Mouse (Mus musculus): Measurements from ENCODE around the gene Mink1.

Gene Mink1

DNA sequence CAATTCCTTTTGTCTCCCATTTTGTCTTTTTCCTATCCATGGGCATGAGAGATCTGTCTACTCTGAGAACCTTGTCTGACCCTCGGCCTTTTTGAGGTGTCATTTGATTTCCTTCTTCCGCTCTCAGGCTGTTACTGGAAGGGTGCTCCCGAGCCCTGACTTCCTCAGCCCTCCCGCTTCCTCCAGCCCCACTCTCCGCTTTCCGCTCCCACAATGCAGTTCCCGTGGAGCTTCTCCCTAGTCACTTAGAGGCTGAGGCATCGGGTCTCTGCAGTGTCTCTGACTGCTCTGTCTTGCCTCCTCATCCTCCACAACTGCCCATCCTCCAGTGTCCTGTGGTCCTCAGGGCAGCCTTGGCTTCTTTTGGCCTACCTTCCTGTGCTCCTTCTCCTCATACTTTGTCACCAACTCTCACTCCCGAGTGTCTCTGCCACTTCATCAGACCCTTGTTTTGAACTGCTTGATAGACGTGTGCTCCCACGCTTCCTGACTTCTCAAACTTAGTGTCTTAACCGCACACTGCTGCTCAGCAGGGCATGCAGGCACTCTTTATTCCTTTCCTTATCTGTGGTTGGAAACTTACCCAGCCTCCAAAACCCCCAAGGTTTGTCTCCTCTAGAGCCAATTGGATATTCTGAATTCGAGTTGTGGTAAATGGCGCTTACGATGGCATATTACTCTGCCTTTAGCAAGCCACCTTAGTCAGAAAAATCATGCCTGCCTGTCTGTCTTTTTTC is 31.7 kb downstream of the Mink1 start:
- DNase-seq (ENCODE audit: low spot score), result no peak

DNA sequence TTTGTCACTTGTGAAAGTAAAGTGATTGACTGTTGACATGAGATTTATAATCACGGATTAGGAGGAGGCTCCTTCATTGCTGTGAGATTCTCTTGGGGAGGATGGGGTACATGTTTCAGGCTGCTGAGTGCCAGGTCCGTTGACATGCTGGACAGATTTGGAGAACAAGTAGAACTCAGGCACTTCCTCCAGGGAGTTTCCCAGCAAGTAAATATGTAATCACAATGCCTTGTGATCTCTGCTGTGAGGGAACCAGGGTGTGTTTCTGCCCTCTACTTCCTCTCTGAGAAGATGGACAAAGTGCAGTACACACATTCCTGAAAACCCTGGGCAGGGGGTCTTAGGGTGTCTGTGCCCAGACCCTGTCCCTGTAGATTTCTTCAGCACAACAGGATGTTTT is 33.0 kb downstream of the Mink1 start:
- no peak for DNase-seq (ENCODE audit: low spot score)

DNA sequence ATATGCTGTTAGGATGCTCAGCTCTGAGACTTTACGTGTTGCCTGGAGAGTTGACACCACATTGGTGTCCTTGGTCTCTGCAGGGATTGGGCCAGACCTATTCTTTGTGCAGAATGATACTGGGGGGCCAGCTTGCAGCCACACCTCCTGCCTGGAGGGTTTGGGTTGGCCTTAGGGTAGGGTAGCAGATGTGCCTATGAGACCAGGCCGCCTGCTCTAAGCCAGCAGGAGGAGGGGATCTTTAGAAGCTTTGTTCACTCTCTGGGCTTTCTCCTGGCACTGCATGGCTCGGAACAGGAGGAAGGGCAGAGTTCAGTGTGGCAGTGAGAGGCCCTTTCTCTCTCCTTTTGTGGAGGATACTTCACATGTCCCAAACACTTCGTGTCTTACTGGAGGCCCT is 33.4 kb downstream of the Mink1 start:
- DNase-seq (ENCODE audit: low spot score), result no peak

DNA sequence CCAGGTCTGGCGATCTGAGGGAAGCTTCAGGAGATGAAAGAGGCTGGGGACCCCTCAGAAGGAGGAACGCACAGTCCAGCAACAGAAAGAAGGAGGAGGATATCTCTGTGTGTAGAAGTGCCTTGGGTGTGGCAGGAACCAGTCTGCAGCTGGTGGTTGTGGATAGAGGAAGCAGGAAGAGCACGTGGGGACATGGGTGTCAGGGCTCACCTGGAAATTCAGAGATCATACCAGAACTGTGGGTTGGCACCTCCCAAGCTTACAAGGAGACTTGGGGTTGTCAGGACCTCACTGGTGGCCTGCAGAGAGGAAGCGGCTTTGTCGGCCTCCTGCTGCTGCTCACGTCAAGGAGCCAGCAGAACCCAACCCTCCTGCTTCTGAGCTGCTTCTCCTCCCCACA is 34.6 kb downstream of the Mink1 start:
- DNase-seq (ENCODE audit: low spot score), result no peak

DNA sequence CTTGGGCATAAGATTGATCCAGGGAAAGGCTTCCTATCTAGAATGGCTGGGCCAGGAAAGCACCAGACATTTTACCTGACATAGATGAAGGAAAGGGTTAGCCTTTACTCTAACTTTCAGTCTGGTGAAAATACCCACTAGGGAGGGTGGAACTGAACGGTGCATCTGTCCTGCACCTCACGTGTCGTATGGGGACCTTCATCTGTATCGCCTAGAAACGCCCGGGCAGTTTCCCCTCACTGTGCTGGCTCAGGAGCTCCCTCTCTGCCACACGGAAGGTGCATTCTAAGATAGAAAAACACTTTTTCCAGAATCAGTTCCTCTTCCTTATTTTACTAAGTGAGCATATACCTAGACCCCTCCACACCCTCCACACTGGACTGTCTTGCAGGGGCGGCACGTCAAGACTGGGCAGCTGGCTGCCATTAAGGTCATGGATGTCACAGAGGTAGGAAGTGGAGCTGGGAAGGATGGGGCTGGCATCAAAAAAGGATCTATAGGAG is 35.8 kb downstream of the Mink1 start:
- DNase-seq (ENCODE audit: low spot score), result no peak

DNA sequence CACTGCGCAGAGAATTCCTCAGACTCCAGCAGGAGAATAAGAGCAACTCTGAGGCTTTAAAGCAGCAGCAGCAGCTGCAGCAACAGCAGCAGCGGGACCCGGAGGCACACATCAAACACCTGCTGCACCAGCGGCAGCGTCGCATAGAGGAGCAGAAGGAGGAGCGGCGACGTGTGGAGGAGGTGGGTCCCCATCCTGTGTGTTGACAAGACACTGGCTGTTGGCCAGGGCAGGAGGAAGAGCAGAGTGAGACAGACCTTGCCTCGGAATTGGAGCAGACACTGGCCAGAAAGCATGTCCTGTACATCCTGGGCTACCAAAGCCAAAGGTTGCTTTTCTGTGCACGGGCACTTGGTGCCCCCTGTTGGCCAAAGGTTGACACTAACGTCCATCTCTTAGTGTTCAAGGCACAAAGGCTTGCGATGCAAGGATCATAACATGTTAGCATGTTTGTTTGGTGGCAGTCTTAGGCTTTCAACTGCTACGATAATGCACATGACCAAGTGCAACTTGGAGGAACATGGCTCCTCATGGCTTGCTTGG is 42.4 kb downstream of the Mink1 start:
- peak; percentile 44 for DNase-seq (ENCODE audit: low spot score)

DNA sequence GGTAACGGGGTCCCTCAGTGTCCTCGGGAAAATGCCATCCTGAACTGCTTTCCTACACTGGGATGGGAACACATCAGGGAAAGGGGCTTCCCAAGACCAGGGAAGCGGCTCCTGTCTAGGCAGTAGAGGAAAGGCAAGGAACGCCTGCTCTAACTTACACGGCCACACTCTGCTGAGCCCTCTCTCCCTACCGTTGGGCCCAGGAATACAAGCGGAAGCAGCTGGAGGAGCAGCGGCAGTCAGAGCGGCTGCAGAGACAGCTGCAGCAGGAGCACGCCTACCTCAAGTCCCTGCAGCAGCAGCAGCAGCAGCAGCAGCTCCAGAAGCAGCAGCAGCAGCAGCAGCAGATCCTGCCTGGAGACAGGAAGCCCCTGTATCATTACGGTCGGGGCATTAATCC is 44.0 kb downstream of the Mink1 start:
- no peak for DNase-seq (ENCODE audit: low spot score)

DNA sequence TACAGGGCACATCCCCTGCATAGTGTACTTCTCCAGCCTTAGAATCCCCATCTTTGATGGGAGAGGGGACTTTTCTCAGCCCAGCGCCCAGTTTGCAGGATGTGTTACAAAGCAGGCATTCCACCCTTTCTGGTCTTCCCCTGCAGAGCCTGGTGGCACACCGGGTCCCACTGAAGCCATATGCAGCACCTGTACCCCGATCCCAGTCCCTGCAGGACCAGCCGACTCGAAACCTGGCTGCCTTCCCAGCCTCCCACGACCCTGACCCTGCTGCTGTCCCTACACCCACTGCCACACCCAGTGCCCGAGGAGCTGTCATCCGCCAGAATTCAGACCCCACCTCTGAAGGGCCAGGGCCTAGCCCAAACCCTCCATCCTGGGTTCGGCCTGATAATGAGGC is 44.9 kb downstream of the Mink1 start:
- no peak for DNase-seq (ENCODE audit: low spot score)

DNA sequence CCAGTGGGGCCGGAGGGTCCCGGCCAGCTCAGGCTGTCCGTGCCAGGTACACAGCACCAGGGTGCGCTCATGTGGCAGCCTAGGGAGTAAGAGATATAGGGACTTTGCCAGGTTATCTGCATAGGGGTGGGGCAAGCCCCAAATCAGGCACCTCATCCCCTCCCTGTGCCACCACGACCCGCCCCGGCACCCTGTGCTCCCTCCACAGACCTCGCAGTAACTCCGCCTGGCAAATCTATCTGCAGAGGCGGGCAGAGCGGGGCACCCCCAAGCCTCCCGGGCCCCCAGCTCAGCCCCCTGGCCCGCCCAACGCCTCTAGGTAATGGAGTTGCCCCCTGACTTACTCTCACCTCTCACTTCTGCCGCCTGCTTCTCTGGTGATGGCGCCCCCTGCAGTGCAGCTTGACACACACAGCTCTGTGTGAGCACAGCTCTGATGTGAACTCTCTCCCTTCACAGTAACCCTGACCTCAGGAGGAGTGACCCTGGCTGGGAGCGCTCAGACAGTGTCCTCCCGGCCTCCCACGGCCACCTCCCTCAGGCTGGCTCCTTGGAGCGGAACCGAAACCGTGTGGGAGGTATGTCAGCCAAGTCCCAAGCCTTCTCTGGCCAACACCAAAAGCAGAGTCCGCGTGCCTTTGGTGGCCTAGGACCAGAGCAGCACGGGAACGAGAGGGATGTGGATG is 45.8 kb downstream of the Mink1 start:
- DNase-seq (ENCODE audit: low spot score), result no peak

DNA sequence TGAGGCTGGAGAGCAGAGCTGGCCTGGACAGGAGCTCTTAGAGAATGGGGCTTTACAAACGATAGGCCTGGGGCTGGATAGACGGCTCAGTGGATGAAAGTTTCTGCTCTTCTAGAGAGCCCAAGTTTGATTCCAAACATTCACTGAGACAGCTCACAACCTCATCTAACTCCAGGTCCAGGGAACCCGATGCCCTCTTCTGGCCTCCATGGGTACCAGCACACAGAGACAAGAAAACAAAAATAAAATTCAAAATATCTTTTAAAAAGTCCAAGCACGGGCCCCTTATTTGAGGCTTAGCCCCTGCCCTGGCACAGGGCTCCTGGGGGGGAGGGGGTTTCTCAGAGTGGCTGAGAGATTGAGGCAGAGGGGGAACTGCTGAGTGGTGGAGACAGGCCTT is 48.1 kb downstream of the Mink1 start:
- no peak for DNase-seq (ENCODE audit: low spot score)

DNA sequence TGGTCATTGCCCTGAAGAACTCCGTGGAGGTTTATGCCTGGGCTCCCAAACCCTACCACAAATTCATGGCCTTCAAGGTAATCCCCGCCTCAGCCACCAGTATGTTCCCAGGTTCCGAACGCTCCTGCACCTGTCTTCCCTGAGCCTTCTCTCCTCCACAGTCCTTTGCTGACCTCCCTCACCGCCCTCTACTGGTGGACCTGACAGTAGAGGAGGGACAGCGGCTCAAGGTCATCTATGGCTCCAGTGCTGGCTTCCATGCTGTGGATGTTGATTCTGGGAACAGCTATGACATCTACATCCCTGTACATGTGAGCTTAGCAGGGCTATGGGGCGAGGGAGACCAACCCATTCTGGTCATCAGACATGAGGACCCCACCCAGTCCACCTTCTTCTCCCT is 49.8 kb downstream of the Mink1 start:
- no peak for DNase-seq (ENCODE audit: low spot score)

DNA sequence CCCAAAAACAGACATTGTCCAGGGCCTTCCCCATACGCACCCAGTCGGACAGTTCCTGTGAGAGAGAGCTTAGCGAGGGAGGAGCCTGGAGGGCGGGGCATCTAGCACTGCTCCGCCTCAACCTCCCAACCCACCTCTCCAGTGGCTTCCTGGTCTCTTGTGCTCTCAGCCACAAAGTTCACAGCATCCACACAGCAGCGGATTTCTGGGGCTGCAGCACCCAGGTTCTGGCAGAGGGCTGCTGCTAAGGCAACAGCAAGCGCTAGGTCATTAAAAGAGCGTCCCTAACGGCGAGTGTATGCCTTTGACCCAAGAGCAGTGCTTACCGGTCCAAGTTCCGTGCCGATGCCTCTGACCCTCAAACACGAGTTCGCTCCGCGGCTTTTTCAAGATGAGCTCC is 52.4 kb downstream of the Mink1 start:
- DNase-seq (ENCODE audit: low spot score), result peak; percentile 51

DNA sequence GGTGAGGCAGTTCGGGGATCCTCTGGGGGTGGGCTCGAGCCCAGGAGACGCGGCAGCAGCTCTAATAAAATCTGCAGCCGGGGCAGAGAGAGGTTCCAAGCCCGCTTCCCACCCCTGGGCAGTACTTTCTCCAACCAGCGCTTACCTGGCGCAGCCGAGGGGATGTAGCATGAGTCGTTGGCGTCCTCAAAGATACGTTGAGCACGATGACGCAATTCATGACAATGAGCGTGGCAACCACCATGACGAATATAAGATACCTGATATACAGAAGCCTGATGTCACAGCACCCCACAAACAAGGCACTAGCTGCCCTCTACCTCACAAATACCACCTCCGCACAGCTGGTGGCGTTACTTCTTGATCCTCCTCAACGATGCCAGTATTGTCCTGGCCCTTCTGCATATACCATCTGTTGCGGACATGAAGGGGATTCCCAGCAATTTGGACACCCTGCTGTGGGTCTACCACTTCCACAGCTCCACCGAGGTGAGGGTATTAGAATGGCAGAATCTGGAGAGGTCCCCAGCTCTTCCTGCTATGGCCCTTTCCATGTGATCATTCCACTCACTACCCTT is 52.9 kb downstream of the Mink1 start, which contains the start of gene 4930544D05Rik:
Gene 4930544D05Rik, plus strand, starts transcription at position 333 of the 578 bp plus-strand sequence.
- DNase-seq (ENCODE audit: low spot score), result no peak

DNA sequence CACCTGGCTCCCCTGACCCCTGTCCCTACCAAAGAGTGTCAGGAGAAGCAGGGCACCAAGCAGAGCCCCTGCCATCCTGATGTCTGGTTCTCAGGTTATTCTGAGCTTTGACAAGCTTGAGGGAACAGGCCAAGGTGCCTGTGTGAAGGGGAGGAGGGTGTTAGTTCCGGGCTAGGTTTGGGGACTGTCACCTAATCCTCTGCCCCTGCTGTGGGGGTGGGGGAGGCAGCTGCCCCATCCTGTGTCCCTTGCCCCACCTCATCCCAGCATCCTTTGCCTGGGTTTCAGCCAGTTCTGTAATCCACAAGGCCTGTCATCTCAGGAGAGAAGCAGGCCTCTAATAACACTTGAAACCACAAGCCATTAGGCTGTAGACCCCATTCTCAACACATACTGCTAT is 56.4 kb downstream of the Mink1 start, which contains the start of gene Chrne:
Gene Chrne, minus strand, starts transcription at position 116 of the 400 bp plus-strand sequence.
- DNase-seq (ENCODE audit: low spot score), result no peak

DNA sequence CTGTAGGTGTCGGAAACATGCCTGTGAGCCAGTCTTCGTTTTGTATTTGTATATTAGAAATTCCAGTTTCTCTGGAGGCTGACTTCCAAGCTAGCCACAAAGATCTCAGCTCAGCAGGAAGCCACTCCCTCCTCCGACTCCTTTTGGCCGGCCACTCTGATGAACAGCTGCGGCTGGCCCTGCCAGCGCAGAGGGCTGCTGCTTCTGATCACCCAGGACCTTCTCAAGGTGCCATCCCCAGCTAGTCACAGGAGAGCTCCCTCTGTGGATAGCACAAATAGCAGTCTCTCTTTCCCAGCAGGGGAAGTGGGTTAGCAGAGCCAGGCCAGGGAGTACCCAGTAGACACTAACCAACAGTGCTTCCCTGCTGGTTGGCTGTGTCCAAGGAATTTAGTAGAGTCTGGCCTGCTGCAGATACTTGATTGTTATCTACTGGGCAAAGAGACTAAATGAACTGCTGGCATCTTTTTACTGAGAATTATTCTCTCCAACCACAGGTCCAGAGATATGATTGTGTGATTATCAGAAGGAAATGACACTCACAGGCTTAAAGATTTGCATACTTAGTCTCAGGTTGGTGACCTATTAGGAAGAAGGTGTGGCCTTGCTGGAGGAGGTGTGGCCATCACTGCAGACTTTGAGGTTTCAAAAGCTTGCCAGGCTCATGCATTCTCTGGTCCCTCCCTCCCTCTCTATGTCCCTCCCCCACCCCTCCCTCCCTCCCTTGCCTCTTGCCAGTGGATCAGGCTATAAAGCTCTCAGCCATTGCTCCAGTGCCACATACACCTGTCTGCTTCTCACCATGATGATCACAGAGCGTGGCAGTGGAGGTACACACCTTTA is 59.5 kb downstream of the Mink1 start:
- DNase-seq (ENCODE audit: low spot score), result no peak

DNA sequence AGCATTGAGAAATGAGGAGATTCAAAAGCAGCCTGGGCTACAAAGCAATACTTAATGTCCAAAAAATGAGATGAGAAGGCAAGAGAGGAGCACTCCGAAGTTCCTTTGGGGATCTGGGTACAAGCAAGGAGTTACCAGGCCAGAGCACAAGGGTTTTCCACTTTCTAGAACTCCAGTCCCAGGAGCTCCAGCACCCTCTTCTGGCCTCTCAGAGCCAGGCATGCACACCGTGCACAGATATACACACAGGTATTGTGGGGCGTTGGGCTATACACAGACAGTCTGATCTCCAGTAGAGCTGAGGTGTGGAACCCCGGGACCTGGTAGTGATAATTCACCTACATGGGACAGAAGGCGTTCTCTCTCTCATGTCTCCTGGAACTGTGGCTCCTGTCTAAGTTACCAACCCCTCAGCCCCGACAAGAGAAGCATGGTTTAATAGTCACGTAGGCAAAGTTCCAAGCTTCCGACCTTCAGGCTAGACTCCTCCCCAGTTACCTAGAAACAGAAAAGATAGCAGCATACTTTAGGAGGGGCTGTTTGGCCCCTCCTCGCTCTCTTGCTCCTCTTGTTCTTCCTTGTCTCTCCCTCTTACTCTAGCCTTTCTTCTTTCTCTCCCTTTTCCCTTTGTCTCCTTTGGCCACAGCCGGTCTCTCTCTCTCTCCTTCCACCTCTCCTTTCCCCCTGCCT is 60.5 kb downstream of the Mink1 start:
- DNase-seq (ENCODE audit: low spot score), result no peak

DNA sequence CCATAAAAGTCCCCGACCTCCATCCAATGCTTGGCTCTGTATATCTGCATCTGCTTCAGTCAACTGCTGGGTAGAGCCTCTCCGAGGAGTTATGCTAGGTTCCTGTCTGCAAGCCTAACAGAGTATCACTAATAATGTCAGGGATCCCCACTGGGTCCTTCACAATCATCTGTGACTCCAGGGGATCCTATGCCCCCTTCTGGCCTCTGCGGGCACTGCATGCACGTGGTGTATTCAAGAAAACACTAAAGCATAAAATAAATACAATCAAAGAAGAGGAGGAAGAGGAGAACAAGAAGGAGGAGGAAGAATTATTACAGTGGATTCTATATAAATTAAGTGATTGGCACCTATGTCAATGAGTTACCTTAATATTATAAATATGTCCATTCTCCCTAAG is 62.8 kb downstream of the Mink1 start:
- DNase-seq (ENCODE audit: low spot score), result peak; percentile 56

DNA sequence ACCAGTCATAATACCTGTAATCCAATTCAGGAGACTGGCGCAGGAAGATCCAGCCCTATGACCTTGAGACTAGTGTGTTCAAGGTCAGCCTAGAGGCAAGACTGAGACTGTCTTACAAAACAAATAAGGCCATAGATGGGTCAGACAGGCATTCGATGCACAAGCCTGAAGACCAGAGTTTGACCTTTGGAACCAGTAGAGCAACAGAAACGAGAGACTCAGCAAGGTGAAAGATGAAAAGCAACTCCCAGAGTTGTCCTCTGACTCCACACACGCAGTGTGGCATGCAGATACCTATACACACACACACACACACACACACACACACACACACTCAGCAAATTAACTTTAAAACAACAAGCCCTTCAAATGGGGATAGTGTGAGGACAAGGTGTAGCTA is 64.2 kb downstream of the Mink1 start:
- no peak for DNase-seq (ENCODE audit: low spot score)

DNA sequence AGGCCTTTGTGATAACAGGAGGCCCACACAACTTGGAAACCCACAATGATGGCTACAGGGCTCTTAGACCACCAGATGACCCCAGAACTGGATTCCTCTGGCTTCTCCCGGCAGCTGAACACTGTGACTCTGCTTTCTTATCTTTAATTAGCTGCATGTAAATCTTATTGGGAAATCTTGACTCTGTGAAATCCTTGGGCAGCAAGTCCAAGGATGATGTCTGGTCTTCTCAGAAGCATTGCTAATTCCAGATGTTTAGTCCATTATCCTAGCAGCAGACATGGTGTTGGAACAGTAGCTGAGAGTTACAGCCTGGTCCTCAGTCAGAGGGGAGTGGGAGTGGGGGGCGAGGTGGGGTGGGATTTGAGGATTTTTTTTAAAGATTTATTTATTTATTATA is 65.8 kb downstream of the Mink1 start:
- DNase-seq (ENCODE audit: low spot score), result no peak

DNA sequence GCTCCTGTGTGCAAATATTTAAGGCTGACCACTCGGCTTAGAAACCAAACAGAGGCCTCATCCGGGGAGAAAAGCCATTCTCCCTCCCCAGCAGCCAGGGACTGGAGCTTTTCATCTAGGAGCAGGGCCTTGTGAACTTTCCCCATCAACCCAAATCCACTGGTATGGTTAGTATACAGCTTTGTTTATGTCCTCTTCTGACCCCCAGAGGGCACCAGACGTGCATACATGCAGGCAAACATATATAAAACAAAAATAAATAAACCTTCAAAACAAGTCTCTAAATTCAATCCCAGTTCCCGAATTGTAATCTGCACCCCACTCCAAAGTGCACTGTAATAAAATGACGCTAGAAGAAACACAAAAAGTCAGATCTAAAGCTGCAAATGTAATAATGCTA is 66.9 kb downstream of the Mink1 start:
- DNase-seq (ENCODE audit: low spot score), result no peak

DNA sequence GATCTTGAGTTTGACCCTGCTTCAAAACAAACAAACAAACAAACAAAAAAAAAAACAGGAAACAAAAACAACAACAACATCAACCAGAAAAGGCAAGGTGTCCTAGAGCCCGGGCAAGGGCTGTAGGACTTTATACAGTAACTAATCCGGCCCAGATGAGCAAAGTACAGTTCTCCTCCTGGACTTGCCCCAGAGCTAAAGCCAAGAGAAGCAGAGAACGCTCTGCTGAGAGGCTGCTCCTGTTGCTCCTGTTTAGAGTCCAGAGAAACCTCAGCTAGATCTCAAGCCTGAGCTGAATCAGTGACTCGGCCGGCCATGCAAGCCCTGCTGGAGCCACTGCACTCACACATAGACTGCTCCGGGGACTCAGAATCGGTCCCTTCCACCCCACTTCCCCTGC is 67.4 kb downstream of the Mink1 start:
- no peak for DNase-seq (ENCODE audit: low spot score)

Measured in spleen, adult 12 weeks (tissue).